Mouse (Mus musculus): Measurements from ENCODE around the gene Drc7. TPM values are rescaled to one million over a fixed set of nuclear protein-coding genes. Genes with fewer than 3 reads are reported as not detected.
A peak's percentile ranks its signal among the peaks of the same experiment; 100 is the strongest.

The Drc7 gene
- polyA plus RNA-seq, 1 experiment from 2014 or later: not detected

DNA sequence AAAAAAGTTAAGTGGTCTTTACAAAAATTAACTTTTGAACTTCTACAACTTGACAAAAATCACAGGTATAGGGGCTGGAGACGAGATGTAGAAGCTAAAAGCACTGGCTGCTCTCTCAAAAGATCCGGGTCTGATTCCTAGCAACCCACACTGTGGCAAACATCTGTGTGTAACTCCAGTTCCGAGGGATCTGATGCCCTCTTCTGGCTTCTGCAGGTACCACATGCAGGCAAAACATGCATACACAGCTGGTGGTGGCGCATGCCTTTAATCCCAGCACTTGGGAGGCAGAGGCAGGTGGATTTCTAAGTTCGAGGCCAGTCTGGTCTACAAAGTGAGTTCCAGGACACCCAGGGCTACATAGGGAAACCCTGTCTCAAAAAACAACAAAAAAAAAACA, 68.6 kb downstream of the Drc7 start:
- no peaks in the 10 kb centered on the region for H3K27me3 ChIP-seq (ENCODE audit: control insufficient read depth, insufficient read depth, low read length)
- H3K36me3 ChIP-seq (replicated peaks; ENCODE audit: control insufficient read depth, insufficient read depth, low read depth, low read length): no peaks in the 10 kb centered on the region
- no peaks in the 10 kb centered on the region for H3K4me1 ChIP-seq (ENCODE audit: control insufficient read depth, insufficient read depth, low read length)
- H3K9ac ChIP-seq (replicated peaks; ENCODE audit: low read length): no peak overlapping the region
- DNase-seq (ENCODE audit: low spot score) (no peak), ATAC-seq (replicated peaks; ENCODE audit: insufficient number of reproducible peaks, low FRiP score, low TSS enrichment, low read depth) (no peak)
- H3K4me2 ChIP-seq (ENCODE audit: low read depth, low read length): no peak overlapping the region
- no peak overlapping the region for H3K4me3 ChIP-seq (ENCODE audit: low read depth, low read length)
- H3K9me3 ChIP-seq (replicated peaks; ENCODE audit: control insufficient read depth, low read length): no peaks in the 10 kb centered on the region
- H3K27ac ChIP-seq (replicated peaks; ENCODE audit: low read depth, low read length): no peak overlapping the region
- WGBS: 86% methylated on average over 5 of the region's 5 CpGs

DNA sequence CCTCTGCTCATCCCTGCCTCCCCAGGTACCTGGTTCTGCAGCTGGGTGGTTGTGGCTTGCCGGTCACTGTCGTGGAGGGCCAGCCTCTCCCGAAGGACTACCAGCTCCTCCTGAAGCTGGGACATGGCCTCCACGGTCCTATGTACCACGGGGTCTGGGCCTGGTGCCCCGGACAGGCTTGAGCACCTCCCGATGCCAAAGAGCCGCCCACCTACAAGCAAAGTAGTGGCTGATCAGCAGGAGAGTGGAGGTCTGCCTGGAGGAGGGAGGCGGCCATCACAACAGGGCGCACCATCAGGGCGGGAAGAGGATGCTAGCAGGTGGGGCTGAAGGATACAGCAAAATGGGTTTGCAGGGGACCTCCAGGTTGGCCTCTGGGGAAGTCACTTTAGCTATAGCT, 71.6 kb downstream of the Drc7 start:
- WGBS: 86% methylated on average over 11 of the region's 11 CpGs
- Histone ChIP-seq H3K4me2 (ENCODE audit: low read depth, low read length) (no peak overlapping the region), H3K4me1 (ENCODE audit: control insufficient read depth, insufficient read depth, low read length) (no peaks in the 10 kb centered on the region), H3K9ac (replicated peaks; ENCODE audit: low read length) (no peak overlapping the region), H3K27ac (replicated peaks; ENCODE audit: low read depth, low read length) (no peak overlapping the region), H3K27me3 (ENCODE audit: control insufficient read depth, insufficient read depth, low read length) (no peaks in the 10 kb centered on the region), H3K4me3 (ENCODE audit: low read depth, low read length) (no peak overlapping the region), H3K9me3 (replicated peaks; ENCODE audit: control insufficient read depth, low read length) (no peaks in the 10 kb centered on the region), H3K36me3 (replicated peaks; ENCODE audit: control insufficient read depth, insufficient read depth, low read depth, low read length) (no peaks in the 10 kb centered on the region)
- no peak for ATAC-seq (replicated peaks; ENCODE audit: insufficient number of reproducible peaks, low FRiP score, low TSS enrichment, low read depth)
- no peak for DNase-seq (ENCODE audit: low spot score)

DNA sequence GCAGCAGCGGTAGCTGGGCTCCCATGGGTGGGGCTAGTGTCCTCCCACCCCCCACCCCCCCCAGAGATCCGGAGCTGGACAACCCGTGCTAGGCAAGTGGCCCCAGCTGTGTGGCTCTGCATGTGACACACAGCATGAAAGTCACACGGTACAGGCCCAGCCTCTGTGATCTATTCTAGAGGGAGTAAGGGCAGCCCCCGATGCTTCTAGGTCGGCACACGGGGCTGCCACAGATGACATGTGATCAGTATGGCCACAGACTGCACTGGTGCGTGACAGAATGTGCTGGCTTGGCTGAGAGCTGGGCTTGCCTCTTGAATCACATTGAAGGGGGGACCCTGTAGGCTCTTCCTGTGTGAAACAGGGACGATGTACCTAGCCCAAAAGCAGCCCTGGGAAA, 72.8 kb downstream of the Drc7 start:
- Histone ChIP-seq H3K4me3 (ENCODE audit: low read depth, low read length) (no peak overlapping the region), H3K27me3 (ENCODE audit: control insufficient read depth, insufficient read depth, low read length) (no peaks in the 10 kb centered on the region), H3K4me1 (ENCODE audit: control insufficient read depth, insufficient read depth, low read length) (no peaks in the 10 kb centered on the region), H3K9me3 (replicated peaks; ENCODE audit: control insufficient read depth, low read length) (no peaks in the 10 kb centered on the region), H3K4me2 (ENCODE audit: low read depth, low read length) (no peak overlapping the region), H3K27ac (replicated peaks; ENCODE audit: low read depth, low read length) (no peak overlapping the region), H3K36me3 (replicated peaks; ENCODE audit: control insufficient read depth, insufficient read depth, low read depth, low read length) (no peaks in the 10 kb centered on the region), H3K9ac (replicated peaks; ENCODE audit: low read length) (no peak overlapping the region)
- 71% methylated on average over 9 of the region's 9 CpGs for WGBS
- DNase-seq (ENCODE audit: low spot score): no peak
- ATAC-seq (replicated peaks; ENCODE audit: insufficient number of reproducible peaks, low FRiP score, low TSS enrichment, low read depth): peak; percentile 43; the same call in 1 of the 2 replicates

Other genes with a start within 250 kb of the Drc7 start
- gene Ccl17, start 244.7 kb upstream of the Drc7 start, polyA plus RNA-seq (2014; fragmentation: Nextera tagmentation; extraction: Ambion mirVana): not detected in 2 replicates
- gene Coq9, start 216.8 kb upstream of the Drc7 start, polyA plus RNA-seq (2014; fragmentation: Nextera tagmentation; extraction: Ambion mirVana): 51.9 and 52.8 TPM in 2 replicates
- 123 and 139 TPM in 2 replicates for gene Ciapin1, start 216.7 kb upstream of the Drc7 start, polyA plus RNA-seq (2014; fragmentation: Nextera tagmentation; extraction: Ambion mirVana)
- gene Polr2c, start 197.7 kb upstream of the Drc7 start, polyA plus RNA-seq (2014; fragmentation: Nextera tagmentation; extraction: Ambion mirVana): 169 and 173 TPM in 2 replicates
- 11.6 and 11.9 TPM in 2 replicates for gene Dok4, start 178.8 kb upstream of the Drc7 start, polyA plus RNA-seq (2014; fragmentation: Nextera tagmentation; extraction: Ambion mirVana)
- 28.1 and 30.3 TPM in 2 replicates for gene Ccdc102a, start 137.0 kb upstream of the Drc7 start, polyA plus RNA-seq (2014; fragmentation: Nextera tagmentation; extraction: Ambion mirVana)
- not detected in 2 replicates for gene Adgrg5, start 131.4 kb upstream of the Drc7 start, polyA plus RNA-seq (2014; fragmentation: Nextera tagmentation; extraction: Ambion mirVana)
- gene Adgrg1, start 80.4 kb upstream of the Drc7 start, polyA plus RNA-seq (2014; fragmentation: Nextera tagmentation; extraction: Ambion mirVana): 31.4 and 33.2 TPM in 2 replicates
- 2.0 and 3.2 TPM in 2 replicates for gene Adgrg3, start 37.4 kb upstream of the Drc7 start, polyA plus RNA-seq (2014; fragmentation: Nextera tagmentation; extraction: Ambion mirVana)
- 21.6 and 25.7 TPM in 2 replicates for gene Katnb1, start 26.1 kb downstream of the Drc7 start, polyA plus RNA-seq (2014; fragmentation: Nextera tagmentation; extraction: Ambion mirVana)
- 3.9 and 4.9 TPM in 2 replicates for gene Kifc3, start 147.7 kb downstream of the Drc7 start, polyA plus RNA-seq (2014; fragmentation: Nextera tagmentation; extraction: Ambion mirVana)